Mouse (Mus musculus): ENCODE measurements around the gene Olfr1002.
"Not testable (repeated sequence)": the region's sequence is repeated elsewhere in the genome, so short reads cannot be mapped to it uniquely, and the experiment has no call there.

Gene Olfr1002

DNA sequence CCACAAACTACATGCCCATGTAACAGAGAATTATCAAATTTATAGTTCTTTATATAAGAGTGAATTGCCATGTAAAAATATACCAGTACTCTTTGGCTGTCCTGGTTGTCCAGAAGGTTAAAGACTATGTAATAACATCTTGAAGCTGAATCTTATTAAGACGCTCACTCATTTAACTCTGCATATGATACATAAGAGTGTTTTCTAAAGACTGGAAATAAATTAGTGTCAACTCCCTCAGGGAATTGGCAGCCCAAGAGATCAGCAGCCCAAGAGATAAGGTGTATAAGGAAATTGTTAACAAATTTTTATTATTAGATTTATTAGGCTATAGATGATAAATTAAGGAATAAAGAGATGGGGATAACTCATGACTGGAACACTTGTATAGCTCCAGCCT lies at the start of gene Olfr1002:
Gene Olfr1002 (minus strand): TSS at position 101 of the 400 bp plus-strand sequence.
- no peak for DNase-seq (ENCODE audit: low read depth, low spot score)

DNA sequence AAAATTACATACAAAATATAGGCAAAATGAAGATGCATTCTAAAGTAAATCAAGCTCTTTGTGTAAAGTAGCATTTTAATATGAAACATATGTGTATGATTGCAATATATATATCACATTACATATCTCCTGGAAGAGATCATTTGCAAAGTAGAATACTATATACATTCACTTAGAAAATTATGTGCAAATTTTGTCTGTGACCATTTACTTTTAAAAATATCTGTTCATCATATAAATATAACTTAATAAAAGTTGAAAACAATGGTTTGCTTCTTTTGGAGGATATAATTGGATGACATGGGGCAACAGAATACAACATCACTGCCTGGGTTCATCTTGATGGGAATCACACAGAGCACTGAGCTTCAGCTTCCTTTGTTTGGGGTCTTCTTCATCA lies 38.6 kb upstream of the Olfr1002 start, which contains the start of gene Olfr1008:
Gene Olfr1008 (plus strand): TSS at position 301 of the 400 bp plus-strand sequence.
- no peak for DNase-seq (ENCODE audit: low read depth, low spot score)

DNA sequence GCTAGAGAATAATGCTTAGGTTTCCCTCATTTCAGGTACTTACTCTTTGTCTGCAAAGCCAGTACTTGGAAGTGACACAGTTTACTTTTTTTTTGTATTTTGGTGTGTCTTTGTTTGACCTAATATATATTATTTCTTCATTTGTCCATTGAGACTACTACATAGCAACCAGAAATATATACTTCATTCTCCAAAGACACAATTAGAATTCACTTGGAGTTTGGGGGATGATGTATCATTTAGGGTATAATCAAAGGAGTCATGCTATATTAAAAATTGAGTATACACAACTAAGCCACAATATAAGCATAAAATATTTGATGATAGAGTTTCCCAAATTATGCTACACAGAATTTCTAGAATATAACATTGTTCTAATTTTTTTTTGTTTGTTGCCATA lies 28.2 kb upstream of the Olfr1002 start, which contains the start of gene Olfr1006:
Gene Olfr1006 (minus strand): TSS at position 101 of the 400 bp plus-strand sequence.
- no peak for DNase-seq (ENCODE audit: low read depth, low spot score)

DNA sequence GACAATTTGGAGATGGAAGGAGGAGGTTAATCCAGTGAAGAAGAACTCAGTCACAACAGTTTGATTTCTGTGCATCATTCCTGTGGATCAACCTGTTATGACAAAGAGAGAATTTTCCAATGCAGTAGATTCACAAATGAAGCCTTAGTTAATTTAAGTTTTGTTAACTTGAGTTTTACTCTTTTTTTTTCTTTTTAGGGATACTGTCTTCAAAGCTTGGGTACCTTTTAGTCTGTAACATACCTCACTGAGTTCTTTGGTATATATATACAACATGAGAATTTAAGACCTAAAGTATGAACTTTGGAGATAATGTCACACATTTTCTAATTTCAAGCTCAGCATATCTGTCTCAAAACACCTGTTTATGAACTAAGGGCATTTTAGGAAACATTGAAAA lies 13.9 kb upstream of the Olfr1002 start, which contains the start of gene Olfr154:
Gene Olfr154 (minus strand): TSS at position 101 of the 400 bp plus-strand sequence.
- not testable (repeated sequence) for DNase-seq (ENCODE audit: low read depth, low spot score)

DNA sequence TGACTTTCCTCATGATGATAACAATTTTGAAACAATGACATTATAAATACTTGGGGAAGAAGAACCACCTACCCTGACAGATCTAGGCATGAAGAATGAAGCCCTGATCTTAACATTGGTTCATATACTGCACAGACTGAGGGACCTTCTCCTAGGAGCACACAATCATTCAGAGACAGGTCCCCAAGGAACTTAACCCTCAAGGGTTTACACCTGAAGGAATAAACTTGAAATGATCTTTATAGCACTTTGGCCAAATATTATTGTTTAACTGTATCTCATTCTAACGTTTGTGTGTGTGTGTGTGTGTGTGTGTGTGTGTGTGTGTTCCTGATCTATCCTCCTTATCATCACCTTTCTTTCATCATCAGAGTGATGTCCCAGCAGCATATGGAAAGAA lies 38.7 kb downstream of the Olfr1002 start, which contains the start of gene Olfr1000:
Gene Olfr1000 (minus strand): TSS at position 101 of the 400 bp plus-strand sequence.
- DNase-seq (ENCODE audit: low read depth, low spot score), result no peak
